19 mouse cellular contexts compared by ENCODE assay signal in the genomic region with DNA sequence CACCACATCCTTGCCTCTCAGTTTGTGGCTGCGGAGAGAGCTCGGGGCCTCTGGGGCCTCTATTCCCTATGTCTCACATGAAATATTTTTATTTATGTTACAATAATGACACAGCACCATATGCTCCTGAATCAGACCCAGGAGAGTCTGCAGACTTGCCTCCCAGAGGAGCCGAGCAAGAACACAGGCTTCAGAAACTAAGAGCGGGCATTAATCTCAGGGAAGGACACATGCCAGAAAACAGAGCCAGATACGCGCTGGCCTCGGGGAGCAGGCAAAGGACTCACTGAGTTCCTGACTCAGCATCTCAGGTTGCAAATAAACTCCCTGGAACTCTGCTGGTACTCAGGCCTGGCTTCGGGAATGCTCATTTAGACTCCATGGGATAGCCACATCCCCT.
DNase-seq lines count a peak whose midpoint lies in the region; TF ChIP-seq lines count a peak whose summit lies in the region.
"Had no signal": no experiment of that assay in that cellular context is flagged by ENCODE, and none has a peak within 500 bp of the region (broad histone marks: within the 10 kb centered on the region; RNA-seq: fewer than 3 reads in every experiment).

No protein-coding gene starts in this region.

- no peak overlapping the region for H3K27ac ChIP-seq in testis, adult 2 months (ENCODE audit: control insufficient read depth, insufficient read depth, low read depth, low read length)
- H3K27ac ChIP-seq: hindbrain, embryonic 13.5 days; limb, embryonic 12.5 days; macrophage; midbrain, embryonic 15.5 days; stomach, embryonic 15.5 days had no signal

- no peak for TF ChIP-seq CTCF in testis, adult 2 months (IDR thresholded peaks at IDR 0.05; ENCODE audit: control insufficient read depth, insufficient read depth, insufficient replicate concordance, low read depth, low read length)

- peak overlapping the region; percentile 63 for H3K4me3 ChIP-seq in testis, adult 2 months (ENCODE audit: control insufficient read depth, low read depth, low read length)
- H3K4me3 ChIP-seq: erythroblast, embryonic 14.5 days; hindbrain, embryonic 13.5 days; limb, embryonic 12.5 days; midbrain, embryonic 15.5 days; stomach, embryonic 15.5 days had no signal

- H3K36me3 ChIP-seq in testis, adult 2 months (ENCODE audit: control insufficient read depth, insufficient read depth, low read length), result no peaks in the 10 kb centered on the region
- H3K36me3 ChIP-seq: hindbrain, embryonic 13.5 days; limb, embryonic 12.5 days; midbrain, embryonic 15.5 days; stomach, embryonic 15.5 days had no signal

- no peaks in the 10 kb centered on the region for H3K27me3 ChIP-seq in testis, adult 2 months (ENCODE audit: control insufficient read depth, insufficient read depth, low read length)
- H3K27me3 ChIP-seq: hindbrain, embryonic 13.5 days; limb, embryonic 12.5 days; midbrain, embryonic 15.5 days; stomach, embryonic 15.5 days had no signal

- no peak for TF ChIP-seq POLR2A in testis, adult 2 months (IDR thresholded peaks at IDR 0.05; ENCODE audit: control insufficient read depth, low read depth, low read length)

- peaks cover 3% of the 10 kb centered on the region for H3K4me1 ChIP-seq in testis, adult 2 months (ENCODE audit: control insufficient read depth, insufficient read depth, low read length)
- H3K4me1 ChIP-seq: limb, embryonic 12.5 days had no signal

- DNase-seq in cerebellum, adult 18-20 months, result peak; percentile 29 to 40
- no peak for DNase-seq in cerebellum, adult 8-10 months
- DNase-seq in testis, postnatal 10 days (ENCODE audit: low spot score), result no peak
- peak; percentile 16 for DNase-seq in fat pad, adult 2 months (ENCODE audit: extremely low read depth, low read depth, low spot score)
- no peak for DNase-seq in urinary bladder, adult 2 months (ENCODE audit: low spot score)
- no peak for DNase-seq in heart, adult 8-10 months (ENCODE audit: low spot score)
- no peak for DNase-seq in lung, postnatal 4 days
- DNase-seq: embryo, embryonic 11 days; kidney, adult 18-20 months; kidney, postnatal 36 days; layer of hippocampus, postnatal 36 days; thymus, postnatal 4 days had no signal

Comparison
In these comparisons a context has a peak if more than half of its experiments do, and no peak if none do; other contexts are left out.
1. DNase-seq: peak in cerebellum, adult 18-20 months (2 of 2) and fat pad, adult 2 months (single experiment); none in cerebellum, adult 8-10 months (single experiment), testis, postnatal 10 days (single experiment), urinary bladder, adult 2 months (single experiment), heart, adult 8-10 months (single experiment) and lung, postnatal 4 days (0 of 2).